Mouse (Mus musculus): ENCODE results near the gene Yap1.

Yap1 gene

DNA sequence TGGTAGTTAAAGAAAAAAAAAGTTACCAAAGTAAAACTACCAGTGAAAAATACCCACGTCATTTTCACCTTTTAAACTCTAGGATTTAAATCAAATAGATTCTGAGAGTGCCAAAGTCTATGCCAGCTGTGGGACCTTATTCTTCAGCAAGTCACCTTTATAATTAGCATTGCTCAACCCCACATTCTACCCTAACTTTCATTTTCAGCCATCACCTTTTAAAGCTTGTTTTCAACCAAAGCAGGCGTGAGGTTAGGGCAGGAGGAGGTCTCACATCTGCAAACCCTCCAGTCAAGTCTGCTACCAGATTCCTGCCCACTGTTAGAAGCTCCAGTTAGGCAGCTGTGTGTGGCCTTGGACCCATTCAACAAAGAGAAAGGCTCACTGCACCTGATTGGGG, 32.4 kb downstream of the Yap1 start:
- no peak for DNase-seq

DNA sequence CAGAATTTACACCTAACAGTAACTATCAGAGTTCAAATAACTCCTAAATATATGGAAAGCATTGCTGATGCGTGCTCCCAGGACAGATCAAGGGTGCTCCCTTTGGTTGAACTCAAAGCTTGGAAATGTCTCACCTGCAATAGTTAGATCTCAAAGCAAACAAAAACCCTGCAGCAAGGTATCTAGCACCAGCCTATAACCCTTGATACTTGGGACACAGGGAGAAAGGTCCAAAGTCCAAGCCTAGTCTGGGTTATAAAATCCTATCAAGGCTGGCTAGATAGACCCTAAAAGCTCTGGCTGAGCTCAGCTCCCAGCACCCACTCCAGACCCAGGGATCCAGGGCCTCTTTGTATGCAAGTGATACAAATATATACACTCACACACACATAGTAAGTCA, 36.4 kb downstream of the Yap1 start:
- DNase-seq = no peak

DNA sequence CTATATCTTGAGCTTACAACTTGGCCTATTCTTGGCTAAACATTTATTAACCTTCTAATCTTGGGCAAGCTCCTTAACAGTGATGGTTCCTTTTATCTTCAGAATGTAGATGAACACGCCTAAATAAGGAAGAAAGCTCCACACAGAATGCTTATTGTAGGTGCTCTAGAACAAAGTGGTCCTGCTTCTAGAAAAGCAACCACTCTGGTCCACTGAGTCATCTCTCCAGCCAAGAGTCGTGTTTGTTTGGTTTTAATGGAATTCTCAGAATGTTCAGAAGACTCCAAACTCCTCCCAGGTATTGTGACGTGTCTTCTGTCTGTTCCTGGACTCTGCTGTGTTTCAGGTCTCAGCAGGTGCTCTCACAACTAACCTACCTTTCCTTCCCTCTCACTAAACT, 38.8 kb downstream of the Yap1 start:
- DNase-seq = no peak

DNA sequence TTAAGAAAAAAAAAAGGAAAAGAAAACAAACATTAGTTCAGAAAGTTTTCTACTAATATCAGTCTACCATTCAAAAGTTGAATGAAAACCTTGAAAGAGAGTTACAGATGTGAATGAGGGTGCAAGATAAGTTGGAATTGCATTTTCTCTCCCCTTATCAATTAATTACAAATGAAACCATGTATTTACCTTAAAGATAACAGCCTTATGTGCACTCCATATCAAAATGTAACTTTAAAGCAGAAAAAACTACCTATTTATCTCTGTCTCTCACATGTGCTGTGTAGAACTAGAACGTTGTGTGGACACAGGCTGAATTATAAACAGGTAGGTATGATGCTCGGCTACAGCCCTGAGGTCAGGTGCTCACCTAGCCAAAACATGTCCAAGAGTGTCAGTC, 40.5 kb downstream of the Yap1 start:
- no peak for DNase-seq

DNA sequence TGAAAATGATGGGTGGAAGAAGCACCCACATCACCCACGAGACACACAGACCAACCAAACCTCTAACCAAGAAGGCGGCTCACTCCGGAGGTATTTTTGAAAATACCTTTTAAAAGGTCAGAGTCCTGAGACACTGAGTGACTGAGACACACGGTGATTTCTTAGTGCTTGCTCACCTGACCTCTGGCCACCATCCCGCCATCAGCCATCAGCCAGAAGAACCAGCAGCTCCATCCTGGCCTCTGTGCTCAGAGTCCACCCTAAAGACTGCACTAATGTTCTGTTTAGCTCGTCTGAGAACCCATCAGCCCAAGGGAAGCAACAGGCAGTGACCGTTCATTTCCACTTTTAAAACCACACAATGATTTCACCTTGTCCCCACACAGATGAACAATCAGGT, 41.5 kb downstream of the Yap1 start:
- no peak for DNase-seq

DNA sequence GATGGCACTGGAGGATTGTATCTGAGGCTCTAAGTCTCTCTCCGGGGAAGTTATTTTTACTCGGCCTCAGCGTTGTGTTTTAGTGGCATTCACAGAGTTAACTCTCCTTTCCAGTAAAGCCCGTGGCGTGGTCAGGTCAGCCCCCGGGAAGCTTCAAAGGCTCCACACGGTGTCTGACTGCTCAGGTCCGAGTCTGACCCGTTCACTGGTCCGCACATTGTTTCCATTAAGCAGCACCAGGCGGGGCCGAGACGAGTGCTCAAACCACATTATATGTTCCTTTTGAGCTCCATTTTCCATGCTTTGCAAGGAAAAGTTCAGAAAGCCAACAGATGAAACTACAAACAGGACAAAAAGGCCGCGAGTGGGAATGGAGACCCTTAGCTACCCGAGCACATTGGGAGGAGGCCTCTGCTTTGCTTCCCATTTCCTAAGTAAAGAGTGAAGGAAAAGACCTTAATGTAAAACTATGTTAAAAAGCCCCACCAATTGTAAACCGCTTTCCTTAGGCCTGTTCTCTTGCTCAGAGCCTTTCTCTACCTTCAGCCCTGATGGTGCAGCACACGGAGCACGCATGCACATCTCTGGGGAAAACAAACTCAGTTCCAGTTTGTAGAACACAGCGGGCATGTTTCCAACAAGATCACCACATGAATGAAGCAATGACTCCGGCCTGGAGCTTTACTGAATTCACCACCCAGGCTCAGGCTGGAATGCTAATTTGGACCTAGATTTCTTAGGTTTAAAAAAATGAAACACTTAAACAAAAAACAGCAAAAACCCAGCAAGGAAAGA, 42.8 kb downstream of the Yap1 start:
- DNase-seq = no peak

DNA sequence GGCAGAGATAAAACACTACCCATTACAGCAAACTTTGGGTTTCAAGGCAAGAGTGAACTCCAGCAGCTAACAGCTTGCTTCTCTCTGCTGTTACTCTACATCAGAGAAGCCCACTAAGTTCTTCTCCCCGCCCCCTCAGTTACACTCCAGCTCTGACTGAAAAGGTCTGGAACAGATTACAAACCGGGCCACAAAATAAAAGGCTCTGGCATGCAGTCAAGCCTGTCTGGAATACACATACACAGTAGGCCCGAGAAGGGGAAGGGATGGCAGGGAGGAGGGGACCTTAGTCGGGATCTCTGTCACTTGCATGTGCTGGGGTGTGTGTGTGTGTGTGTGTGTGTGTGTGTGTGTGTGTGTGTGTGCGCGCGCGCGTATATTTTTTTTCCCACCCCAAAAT, 44.0 kb downstream of the Yap1 start:
- no peak for DNase-seq

DNA sequence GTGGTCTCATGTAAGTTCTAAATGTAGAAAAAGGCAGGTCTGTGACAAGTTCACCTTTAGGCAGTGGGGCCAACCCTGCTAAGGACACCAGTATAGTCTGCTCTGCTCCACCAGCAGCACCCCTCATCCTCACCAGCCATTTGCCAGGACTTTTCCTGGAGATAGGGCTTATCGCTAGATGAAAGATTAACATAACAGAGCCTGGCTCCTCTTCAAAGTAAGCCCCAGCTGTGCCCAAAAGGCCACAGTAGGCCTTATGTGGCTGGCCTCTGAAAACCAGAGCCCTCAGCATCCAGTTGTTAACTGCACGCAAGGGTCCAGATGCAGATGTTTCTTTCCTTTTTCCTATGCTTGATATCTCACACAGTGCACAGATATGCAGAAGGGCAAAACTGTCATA, 45.1 kb downstream of the Yap1 start:
- DNase-seq = no peak

DNA sequence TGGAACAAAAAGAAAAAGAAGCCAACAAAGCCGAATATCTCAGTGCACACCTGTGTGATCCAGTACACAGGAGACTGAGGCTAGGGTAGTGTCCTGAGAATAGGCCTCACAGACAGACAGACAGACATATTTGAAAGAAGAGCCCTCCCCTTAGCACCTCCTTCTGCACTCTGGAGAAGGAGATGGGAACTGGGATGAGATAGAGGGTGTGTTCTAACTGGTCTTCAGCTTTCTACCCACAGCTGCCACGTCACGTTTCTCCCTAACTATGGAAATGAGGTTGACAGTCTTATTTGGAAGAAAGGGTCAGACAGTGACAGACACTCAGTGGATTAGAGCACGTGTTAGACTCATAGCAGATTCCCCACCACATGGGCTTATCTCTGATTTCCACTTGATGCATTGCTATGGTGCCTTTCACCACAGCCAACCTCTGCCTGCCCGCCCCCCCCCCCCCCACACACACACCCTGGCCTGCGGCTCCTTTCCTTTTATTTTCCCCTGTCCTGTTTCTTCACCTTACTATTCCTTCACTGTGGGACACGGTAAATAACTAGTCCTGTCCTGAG, 46.3 kb downstream of the Yap1 start:
- no peak for DNase-seq

DNA sequence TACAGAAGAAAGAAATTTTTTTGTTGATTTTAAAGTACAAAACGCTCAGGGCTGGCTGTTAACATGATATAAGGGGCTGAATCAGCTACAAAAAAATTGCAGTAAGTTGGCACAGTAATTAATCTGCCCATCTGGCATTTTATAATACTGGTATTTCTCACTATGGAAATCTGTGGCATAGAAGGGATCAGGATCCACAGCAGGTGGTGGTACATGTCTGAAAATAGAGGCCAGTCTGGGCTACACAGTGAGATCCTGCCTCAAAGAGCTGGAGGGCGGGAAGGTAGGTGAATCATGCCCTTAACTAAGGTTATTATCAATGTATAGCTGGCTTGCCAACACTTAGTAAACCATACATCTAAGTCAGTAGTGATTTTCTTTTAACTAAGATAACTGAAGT, 47.0 kb downstream of the Yap1 start:
- DNase-seq = no peak

DNA sequence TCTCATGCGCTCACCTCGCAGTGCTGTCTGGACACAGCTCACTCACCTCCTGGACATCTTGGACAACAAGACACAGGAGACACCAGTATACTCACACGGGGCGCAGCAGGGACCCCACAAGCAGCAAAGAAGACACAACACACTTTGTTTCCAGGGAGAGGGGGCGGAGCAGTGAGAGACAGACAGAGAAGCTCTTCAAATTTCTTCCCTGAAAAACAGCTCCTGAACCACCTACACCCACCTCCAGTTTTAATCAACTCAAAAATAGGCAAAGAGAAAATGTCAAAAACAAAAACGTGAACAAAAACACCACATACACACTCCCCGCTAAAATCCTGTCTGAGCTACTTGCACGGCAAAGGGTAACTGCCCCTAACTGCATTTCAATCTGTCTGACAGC, 48.0 kb downstream of the Yap1 start:
- no peak for DNase-seq

DNA sequence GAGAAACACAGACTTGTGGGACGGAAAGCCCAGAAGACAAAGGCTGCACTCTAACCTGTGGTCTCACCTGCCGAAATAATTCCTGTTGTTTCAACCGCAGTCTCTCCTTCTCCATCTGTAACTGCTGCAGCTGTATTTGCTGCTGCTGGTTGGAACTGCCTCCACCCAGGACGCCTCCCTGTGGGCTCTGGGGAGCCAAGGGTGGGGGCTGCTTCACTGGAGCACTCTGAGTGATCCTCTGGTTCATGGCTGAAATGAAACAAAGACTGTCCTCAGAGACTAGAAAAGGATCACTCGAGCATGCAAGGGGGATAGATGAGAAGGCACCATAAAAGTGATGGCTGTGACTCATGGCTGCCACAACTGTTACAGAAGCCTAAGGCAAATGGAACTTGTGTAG, 51.5 kb downstream of the Yap1 start:
- DNase-seq = no peak

DNA sequence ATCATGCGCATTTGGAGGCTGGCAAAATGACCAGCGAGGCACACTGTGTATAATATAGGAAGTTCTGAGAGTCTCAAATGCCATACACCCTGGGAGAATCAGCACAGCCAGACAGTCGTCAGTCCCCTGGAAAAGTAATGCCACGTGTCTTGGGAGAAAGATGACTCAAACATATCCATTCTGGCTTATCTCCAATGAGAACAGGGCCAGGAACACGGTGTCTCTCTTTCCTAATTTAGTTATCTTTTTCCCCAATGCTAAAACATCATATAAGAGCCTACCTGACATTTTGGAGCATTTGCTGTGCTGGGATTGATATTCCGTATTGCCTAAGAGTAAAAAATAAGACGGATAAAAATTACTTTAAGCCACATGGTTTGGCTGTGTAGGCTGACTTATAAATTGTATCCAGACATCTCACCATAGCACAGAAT, 54.2 kb downstream of the Yap1 start:
- no peak for DNase-seq

DNA sequence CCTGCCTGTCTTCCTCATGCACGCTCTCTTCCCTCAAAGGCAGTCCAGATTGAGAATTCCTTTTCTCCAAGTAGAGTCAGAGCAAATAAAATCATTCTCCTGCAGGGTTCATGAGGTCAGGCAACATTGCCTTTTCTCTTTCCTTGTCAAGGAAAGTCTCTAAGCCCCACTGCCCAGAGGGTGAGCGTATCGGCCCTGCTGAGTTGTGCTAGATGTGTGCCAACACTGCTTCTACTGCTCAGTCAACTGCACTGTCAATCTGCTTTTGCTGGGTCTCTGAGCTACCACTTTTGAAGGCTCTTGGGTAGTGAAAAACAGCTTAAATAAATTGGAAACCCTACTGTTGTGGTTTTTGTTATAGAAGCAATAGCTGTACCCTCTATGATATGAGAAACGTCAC, 56.5 kb downstream of the Yap1 start:
- DNase-seq = no peak

DNA sequence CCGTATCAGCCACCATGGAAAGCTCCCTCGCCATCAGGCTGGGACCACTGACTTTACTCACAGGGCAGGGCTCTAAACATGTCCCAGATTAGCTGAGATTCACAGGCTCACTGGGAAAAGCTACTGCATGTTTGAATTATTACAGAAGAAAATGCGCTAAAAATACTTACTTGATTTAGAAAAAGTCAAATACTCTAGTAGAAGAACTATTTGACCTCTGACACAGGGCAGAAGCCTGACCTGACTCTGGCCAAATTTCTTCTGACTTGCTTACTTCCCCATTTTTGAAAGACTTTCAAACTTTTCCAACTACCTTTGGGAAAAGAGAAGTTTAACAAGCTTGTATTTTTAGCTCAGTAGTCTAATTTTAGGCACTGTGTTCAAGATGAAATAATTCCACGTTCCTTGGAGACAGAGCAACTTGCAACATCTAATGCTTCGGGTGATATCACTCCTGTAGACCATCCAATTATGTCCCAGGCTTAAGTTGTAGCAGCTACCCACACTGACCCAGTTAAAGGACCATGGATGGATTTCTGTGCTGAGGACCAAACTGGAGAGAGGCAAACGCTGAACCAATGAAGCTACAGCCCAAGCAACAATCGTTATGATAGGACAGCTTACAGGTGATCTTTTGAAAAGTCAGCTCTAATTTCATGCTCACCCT, 60.5 kb downstream of the Yap1 start:
- no peak for DNase-seq

DNA sequence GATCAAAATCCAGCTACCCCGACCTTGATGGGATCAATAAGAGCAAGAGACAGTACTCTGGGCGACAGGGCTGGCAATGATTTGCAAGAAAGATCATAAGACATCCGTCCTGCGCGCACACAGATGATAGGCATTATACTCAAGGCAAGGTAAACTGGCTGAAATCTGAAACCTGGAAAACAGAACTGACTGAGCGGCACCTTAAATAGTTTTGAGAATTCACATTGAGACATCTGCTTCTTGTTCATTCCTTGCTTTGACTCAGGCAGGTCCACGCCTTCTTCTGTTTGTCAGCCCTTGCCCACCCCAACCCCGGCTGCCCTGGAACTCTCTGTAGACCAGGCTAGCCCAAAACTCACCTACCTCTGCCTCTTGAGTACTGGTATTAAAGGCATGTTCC, 61.7 kb downstream of the Yap1 start:
- DNase-seq = no peak

DNA sequence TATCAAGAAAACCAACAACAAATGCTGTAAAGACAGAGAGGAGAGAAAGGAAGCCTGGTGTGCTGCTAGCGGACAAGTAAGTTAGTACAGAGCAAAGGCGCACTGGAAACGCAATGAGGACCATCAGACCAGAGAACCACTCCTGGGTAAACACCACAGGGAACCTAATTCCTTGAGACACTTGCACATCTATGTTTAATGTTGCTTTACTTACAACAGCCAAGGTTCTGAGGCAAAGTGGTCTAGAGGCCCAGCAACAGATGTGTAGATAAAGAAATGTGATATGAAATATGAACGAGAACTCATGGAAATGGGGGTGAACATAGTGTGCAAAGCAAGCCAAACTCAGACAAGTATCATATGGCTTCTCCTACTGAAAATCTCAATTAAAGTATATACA, 64.3 kb downstream of the Yap1 start:
- DNase-seq = no peak

DNA sequence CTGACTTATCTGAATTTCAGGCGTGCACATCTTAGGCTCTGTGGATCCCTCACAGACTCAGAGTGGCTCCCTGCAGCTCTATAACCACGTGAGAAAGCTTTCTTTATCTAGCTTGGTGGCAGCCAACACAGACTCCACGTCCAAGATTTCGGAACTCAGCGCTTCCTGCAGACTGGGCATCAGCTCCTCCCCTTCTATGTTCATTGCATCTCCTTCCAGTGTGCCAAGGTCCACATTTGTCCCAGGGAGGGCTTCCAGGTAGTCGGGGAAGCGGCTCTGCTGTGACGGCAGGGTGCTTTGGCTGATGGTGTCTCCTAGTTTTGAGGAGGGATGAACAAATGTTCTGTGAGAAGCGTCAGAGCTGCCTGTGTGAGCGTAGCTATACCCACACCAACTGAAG, 70.0 kb downstream of the Yap1 start:
- no peak for DNase-seq

DNA sequence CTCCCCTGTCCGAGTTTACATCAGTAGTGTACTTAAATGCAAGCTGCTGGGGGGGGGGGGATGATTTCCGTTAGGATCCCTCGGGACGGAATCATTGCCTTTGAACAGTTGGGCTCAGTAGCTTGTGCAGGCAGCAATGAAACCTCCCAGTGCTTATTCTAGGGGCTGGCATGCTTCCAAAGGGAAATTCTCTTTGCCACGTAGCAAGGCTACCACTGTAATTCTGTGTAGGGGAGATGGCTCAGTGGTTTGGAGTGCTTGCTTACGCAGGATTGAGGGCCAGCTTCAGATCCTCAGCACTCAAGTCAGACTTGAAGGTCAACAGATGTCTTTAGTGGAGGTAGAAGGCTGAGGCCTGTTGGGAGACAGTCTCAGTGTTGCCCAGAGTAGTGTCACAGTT, 74.8 kb downstream of the Yap1 start:
- DNase-seq = no peak

DNA sequence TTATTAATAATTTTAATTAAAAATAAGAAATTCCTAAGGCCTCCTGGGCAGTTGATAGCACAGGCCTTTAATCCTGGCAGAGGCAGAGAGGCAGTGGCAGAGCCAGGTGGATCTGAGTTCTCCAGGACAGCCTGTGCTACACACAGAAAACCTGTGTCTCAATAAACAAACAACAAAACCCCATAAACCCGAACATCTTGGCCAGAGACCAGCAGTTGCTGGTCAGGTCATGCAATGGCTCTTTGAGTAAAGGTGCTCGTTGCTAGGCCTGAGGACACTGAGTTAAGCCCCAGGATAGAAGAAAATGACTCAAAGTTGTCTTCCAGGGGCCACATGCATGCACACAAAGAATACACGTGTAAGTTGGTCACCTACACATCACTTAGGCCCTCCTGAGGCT, 75.5 kb downstream of the Yap1 start:
- DNase-seq = no peak

DNA sequence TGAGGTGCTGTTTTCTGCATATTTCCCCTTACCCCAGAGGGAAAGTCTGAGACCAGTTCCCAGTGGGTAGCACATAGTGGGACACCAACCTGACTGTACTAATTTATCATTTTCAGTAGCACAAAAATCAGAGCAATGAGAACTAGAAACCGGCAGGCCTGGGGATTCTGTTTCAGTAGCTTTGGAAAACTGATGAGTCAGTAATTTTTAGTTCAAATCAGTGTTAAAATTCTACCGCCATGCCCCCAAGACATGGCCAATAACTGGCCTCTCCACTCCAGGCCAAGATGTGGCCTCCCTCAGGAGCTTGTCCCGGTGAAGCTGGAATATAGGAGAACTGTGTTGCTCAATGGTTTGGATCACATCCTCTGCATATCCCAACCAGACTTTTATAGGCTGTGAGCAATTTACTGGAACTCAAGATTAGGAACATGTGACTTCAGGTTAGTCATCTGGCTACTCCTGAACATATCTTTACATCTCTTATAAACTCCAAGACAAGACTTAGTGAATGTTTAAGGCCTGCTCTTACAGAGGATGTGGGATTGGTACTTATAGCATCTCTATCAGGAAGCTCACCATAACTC, 76.1 kb downstream of the Yap1 start:
- no peak for DNase-seq

DNA sequence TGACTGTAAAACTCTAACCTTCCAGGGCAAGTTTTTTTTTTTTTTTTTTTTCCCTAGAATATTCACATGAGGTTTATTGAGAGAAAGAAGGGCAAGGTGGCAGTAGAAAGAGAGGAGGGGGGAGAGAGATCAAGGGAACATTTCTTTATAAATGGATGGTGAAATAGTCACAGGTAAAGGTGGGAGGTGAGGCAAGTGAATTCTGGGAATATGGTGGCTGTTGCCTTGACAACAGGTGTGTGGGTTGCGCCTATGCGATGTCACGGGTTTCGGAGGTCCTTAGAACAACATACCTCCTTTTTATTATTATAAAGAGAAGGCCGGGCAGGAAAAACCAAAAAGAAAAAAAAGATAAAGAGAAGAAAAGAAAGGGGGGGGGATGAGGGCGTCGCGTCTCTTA, 89.5 kb downstream of the Yap1 start:
- DNase-seq = no peak

DNA sequence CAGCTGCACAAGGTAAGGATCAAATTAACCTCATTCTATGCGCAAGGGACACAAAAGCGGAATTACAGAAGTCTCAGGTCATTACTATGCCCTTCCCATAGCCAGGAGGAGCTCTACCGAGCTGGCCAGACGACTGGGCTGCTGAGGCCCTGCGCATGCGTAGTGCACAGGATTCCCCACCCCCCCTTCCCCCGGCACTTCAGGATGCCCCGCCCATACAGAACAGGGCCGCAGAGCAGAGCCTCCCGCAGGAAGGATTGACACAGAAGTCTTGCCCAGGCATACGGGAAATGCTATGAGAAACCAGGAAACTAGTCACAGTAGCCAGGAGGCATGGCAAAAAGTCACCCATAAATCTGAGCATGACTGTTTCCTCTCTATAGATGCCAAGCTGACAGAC, 89.9 kb downstream of the Yap1 start:
- peak; percentile 52 for DNase-seq

DNA sequence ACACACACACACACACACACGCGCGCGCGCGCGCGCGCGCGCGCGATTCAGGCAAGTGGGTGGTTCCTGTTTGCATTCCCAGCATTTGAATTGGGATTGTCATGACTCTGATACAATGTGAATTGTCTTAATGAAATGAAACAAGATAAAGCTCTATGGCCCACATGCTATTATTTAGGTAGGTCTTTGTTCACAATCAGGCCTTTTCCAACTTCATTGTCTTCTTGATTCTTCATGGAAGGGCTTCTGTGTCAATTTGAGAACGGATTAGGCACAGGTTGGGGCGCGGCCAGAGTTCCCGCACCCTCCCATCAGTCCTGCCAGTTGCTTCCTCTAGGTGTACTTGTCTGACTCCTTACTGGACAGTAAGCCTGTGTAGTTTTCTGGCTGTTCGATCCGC, 90.4 kb downstream of the Yap1 start:
- DNase-seq = no peak

Measured in kidney, adult 18-20 months (tissue).